Mouse (Mus musculus) G1E (cell line): Measurements from ENCODE around the gene Cacna2d2.

Experiments
- CTCF ChIP-seq: IDR thresholded peaks from 2 replicates; pipeline ENCODE4 v1.5.1; 2012; ENCODE audit warnings: low read depth, low read length, inconsistent platforms, mixed read lengths
- POLR2AphosphoS5 ChIP-seq: IDR thresholded peaks from 2 replicates; pipeline ENCODE4 v1.6.1; 2012; ENCODE audit warnings: low read depth, low read length, inconsistent platforms; ENCODE audit not compliant: insufficient replicate concordance
- TAL1 ChIP-seq: conservative IDR thresholded peaks from 2 replicates; pipeline ENCODE4 v1.6.1; 2012; ENCODE audit warnings: low read depth, low read length, inconsistent platforms, mixed read lengths

DNA sequence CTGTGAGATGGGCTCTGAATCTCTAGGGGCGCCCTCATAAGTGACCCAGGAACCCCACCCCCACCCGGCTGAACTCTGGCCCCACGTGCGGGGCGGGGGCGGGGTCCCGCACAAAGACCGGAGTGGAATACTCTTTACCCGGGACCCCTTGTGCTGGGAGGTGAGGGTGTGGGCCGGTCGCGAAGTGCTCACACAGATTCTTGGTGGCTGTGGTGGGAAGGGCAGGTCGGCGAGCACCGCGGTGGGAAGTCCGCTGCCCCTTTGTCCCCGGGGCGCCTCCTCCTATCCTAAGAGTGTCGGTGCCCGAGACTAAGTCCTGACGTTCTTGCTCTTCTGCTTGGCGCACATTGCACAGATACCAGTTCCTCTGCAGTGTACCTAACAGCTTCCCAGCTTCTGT lies 169.9 kb downstream of the Cacna2d2 start:
- TF ChIP-seq CTCF, result no peak
- no peak for TF ChIP-seq TAL1
- TF ChIP-seq POLR2AphosphoS5, result no peak
